ENCODE assay signal across 8 mouse cellular contexts in genomic region chr11:87519260-87519659, GRCm38 (mm10). TPM values are rescaled to one million over a fixed set of nuclear protein-coding genes. Genes with fewer than 3 reads are reported as not detected.
A peak's percentile ranks its signal among the peaks of the same experiment; 100 is the strongest.
DNase-seq lines count a peak whose midpoint lies in the region; ATAC-seq and TF ChIP-seq lines count a peak whose summit lies in the region.

No protein-coding gene starts in this region.

- DNase-seq in gastrocnemius, adult 2 months: peak; percentile 46
- no peak for DNase-seq in gastrocnemius, postnatal 10 days
- DNase-seq in urinary bladder, postnatal 36 days (ENCODE audit: low spot score in 2 of 2): peak; percentile 5 to 29
- DNase-seq in urinary bladder, adult 2 months (ENCODE audit: low spot score): no peak
- peak; percentile 27 to 56 for DNase-seq in cerebellum, postnatal 25 days
- no peak for DNase-seq in intestine, embryonic 14.5 days (ENCODE audit: low spot score)
- peak; percentile 60 for DNase-seq in lung, postnatal 10 days
- DNase-seq in thymus, adult 2 months: peak; percentile 43

- 6% methylated on average over 2 of the region's 2 CpGs for WGBS in intestine, embryonic 14.5 days
- WGBS in thymus, adult 2 months: 17% methylated on average over 2 of the region's 2 CpGs

- no peak overlapping the region for H3K9ac ChIP-seq in intestine, embryonic 14.5 days (ENCODE audit: low read length)

- ATAC-seq in intestine, embryonic 14.5 days (replicated peaks; ENCODE audit: low FRiP score, low TSS enrichment, low read depth): peak; percentile 76; the same call in 1 of the 2 replicates

- TF ChIP-seq POLR2A in thymus, adult 2 months (IDR thresholded peaks at IDR 0.05; ENCODE audit: control insufficient read depth, extremely low read depth, insufficient read depth, low read length, poor library complexity): no peak

- H3K4me3 ChIP-seq in gastrocnemius, adult 2 months: no peak overlapping the region
- no peak overlapping the region for H3K4me3 ChIP-seq in intestine, embryonic 14.5 days (ENCODE audit: low read depth, low read length)
- H3K4me3 ChIP-seq in thymus, adult 2 months (ENCODE audit: control insufficient read depth, insufficient read depth, low read length): no peak overlapping the region

- no peaks in the 10 kb centered on the region for H3K4me1 ChIP-seq in intestine, embryonic 14.5 days (replicated peaks; ENCODE audit: control insufficient read depth, insufficient read depth, low read length)
- no peaks in the 10 kb centered on the region; the same call in 1 of the 2 replicates for H3K4me1 ChIP-seq in thymus, adult 2 months (replicated peaks; ENCODE audit: control insufficient read depth, insufficient read depth, low read length)

- intact Hi-C loops in gastrocnemius, adult 2 months (cut with DNase I): no loop called here

- TF ChIP-seq CTCF in gastrocnemius, adult 2 months (IDR thresholded peaks at IDR 0.05): peak; percentile 70
- TF ChIP-seq CTCF in thymus, adult 2 months (IDR thresholded peaks at IDR 0.05; ENCODE audit: borderline replicate concordance, control insufficient read depth, extremely low read depth, insufficient read depth, low read length, poor library complexity): no peak

- H3K36me3 ChIP-seq in intestine, embryonic 14.5 days (ENCODE audit: control insufficient read depth, insufficient read depth, low read length): no peaks in the 10 kb centered on the region
- H3K36me3 ChIP-seq in thymus, adult 2 months (ENCODE audit: control insufficient read depth, insufficient read depth, low read length): no peaks in the 10 kb centered on the region

- no peaks in the 10 kb centered on the region for H3K9me3 ChIP-seq in intestine, embryonic 14.5 days (ENCODE audit: control insufficient read depth, low read length)

- H3K27ac ChIP-seq in gastrocnemius, adult 2 months: no peak overlapping the region
- no peak overlapping the region for H3K27ac ChIP-seq in intestine, embryonic 14.5 days (ENCODE audit: low read depth)
- H3K27ac ChIP-seq in thymus, adult 2 months (ENCODE audit: control insufficient read depth, insufficient read depth, low read length): no peak overlapping the region

- no peaks in the 10 kb centered on the region for H3K27me3 ChIP-seq in intestine, embryonic 14.5 days (replicated peaks; ENCODE audit: control insufficient read depth, insufficient read depth, low read length)
- no peaks in the 10 kb centered on the region for H3K27me3 ChIP-seq in thymus, adult 2 months (ENCODE audit: control insufficient read depth, insufficient read depth, low read length)

- no peak overlapping the region for H3K4me2 ChIP-seq in intestine, embryonic 14.5 days (ENCODE audit: low read length)

RNA-seq across cellular contexts. Expression of gene Gm11492, which starts 47.2 kb away (rescaled TPM):
- not detected for total RNA-seq in gastrocnemius, adult 2 months (2021)
- total RNA-seq in gastrocnemius, postnatal 10 days (2021): not detected
- not detected in 2 replicates for polyA plus RNA-seq in urinary bladder, adult 2 months (2012; rRNA removed)
- not detected in 2 replicates for polyA plus RNA-seq in intestine, embryonic 14.5 days (2014; fragmentation: Nextera tagmentation; extraction: Ambion mirVana)
- 0.06 TPM in 1 of 2 replicates, not detected in the other for polyA plus RNA-seq in thymus, adult 2 months (2012; rRNA removed)

RNA-seq across cellular contexts. Expression of gene Sept4, which starts 49.4 kb away (rescaled TPM):
- 10 to 100 TPM; 13.0 to 15.2 TPM for total RNA-seq in gastrocnemius, adult 2 months (2021)
- 10 to 100 TPM; 45.9 to 59.6 TPM for total RNA-seq in gastrocnemius, postnatal 10 days (2021)
- 57.9 and 72.5 TPM in 2 replicates for polyA plus RNA-seq in urinary bladder, adult 2 months (2012; rRNA removed)
- 17.2 and 19.5 TPM in 2 replicates for polyA plus RNA-seq in intestine, embryonic 14.5 days (2014; fragmentation: Nextera tagmentation; extraction: Ambion mirVana)
- polyA plus RNA-seq in thymus, adult 2 months (2012; rRNA removed): 12.6 and 13.2 TPM in 2 replicates

Comparison
In these comparisons a context has a peak if more than half of its experiments do, and no peak if none do; other contexts are left out.
1. DNase-seq: peak in gastrocnemius, adult 2 months (single experiment), urinary bladder, postnatal 36 days (2 of 2), cerebellum, postnatal 25 days (2 of 2), lung, postnatal 10 days (single experiment) and thymus, adult 2 months (single experiment); none in gastrocnemius, postnatal 10 days (single experiment), urinary bladder, adult 2 months (single experiment) and intestine, embryonic 14.5 days (single experiment).